Mouse (Mus musculus) heart, adult 2 months (tissue): ENCODE measurements at regions not wholly inside any gene's neighbourhood (a gene's known extent, or its start where the extent isn't known, plus 50 kb on each side); places are given as distances from the start of the nearest gene placed in this dataset.

Experiments used
- CTCF ChIP-seq: fragments of 200-600 bp; IDR thresholded peaks from 2 replicates; pipeline ENCODE4 v1.8.1; 2022; ENCODE audit warnings: antibody characterized with exemption, mild to moderate bottlenecking, moderate library complexity
- POLR2A ChIP-seq: fragments of 200-500 bp; IDR thresholded peaks from 2 replicates; pipeline ENCODE4 v1.6.1; 2011; ENCODE audit warnings: mild to moderate bottlenecking, low read depth, low read length, control low read depth; ENCODE audit not compliant: insufficient read depth

DNA sequence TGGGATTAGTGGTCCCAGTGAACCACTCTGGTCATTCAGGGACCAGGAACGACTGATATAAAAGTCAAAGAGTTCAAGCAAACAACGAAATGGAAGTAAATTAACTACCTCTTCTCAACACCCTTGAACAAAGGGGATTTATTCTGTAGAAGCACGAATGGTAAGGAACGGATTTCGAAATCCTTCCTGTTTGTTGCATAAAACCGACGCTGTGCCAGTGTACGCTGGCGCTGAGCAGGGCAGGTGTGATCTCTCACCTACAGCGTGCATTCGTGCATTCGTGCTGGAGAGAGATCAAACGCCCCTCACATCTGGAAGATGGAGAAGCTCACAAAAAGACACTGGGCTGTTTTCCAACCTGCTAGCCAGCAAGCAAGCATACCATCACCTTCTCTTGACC, 581.1 kb upstream of the Gm10131 start:
- TF ChIP-seq POLR2A: no peak
- no peak for TF ChIP-seq CTCF
